Mouse (Mus musculus): ENCODE results near the gene Ilf3. TPM values are rescaled to one million over a fixed set of nuclear protein-coding genes. Genes with fewer than 3 reads are reported as not detected.

The Ilf3 gene
- total RNA-seq, 2 experiments from 2014 or later = 56.5 to 59.6 TPM

GRCm38 (mm10) chr9:21435777-21436635, 68.3 kb downstream of the Ilf3 start:
- no peak for DNase-seq (ENCODE audit: low spot score in 2 of 2)

GRCm38 (mm10) chr9:21437577-21437976, 69.9 kb downstream of the Ilf3 start:
- DNase-seq (ENCODE audit: low spot score in 2 of 2) = no peak

GRCm38 (mm10) chr9:21438219-21438618, 70.5 kb downstream of the Ilf3 start:
- DNase-seq (ENCODE audit: low spot score in 2 of 2) = no peak

GRCm38 (mm10) chr9:21439456-21439855, 71.8 kb downstream of the Ilf3 start:
- DNase-seq (ENCODE audit: low spot score in 2 of 2) = no peak

- DNase-seq (ENCODE audit: low spot score in 2 of 2) = no peak
Measured at GRCm38 (mm10) chr9:21439914-21440313, 72.2 kb downstream of the Ilf3 start.

- no peak for DNase-seq (ENCODE audit: low spot score in 2 of 2)
Measured at GRCm38 (mm10) chr9:21440387-21440786, 72.7 kb downstream of the Ilf3 start.

GRCm38 (mm10) chr9:21443853-21444252, 76.2 kb downstream of the Ilf3 start:
- DNase-seq (ENCODE audit: low spot score in 2 of 2) = no peak

GRCm38 (mm10) chr9:21444574-21444973, 76.9 kb downstream of the Ilf3 start:
- no peak for DNase-seq (ENCODE audit: low spot score in 2 of 2)

GRCm38 (mm10) chr9:21445081-21445744, 77.5 kb downstream of the Ilf3 start:
- DNase-seq (ENCODE audit: low spot score in 2 of 2) = no peak

- no peak for DNase-seq (ENCODE audit: low spot score in 2 of 2)
Measured at GRCm38 (mm10) chr9:21447778-21448177, 80.1 kb downstream of the Ilf3 start.

- no peak for DNase-seq (ENCODE audit: low spot score in 2 of 2)
Measured at GRCm38 (mm10) chr9:21449710-21450109, 82.0 kb downstream of the Ilf3 start.

- no peak for DNase-seq (ENCODE audit: low spot score in 2 of 2)
Measured at GRCm38 (mm10) chr9:21450270-21450669, 82.6 kb downstream of the Ilf3 start.

GRCm38 (mm10) chr9:21451391-21451790, 83.7 kb downstream of the Ilf3 start:
- DNase-seq (ENCODE audit: low spot score in 2 of 2) = no peak

GRCm38 (mm10) chr9:21451870-21452269, 84.2 kb downstream of the Ilf3 start:
- DNase-seq (ENCODE audit: low spot score in 2 of 2) = no peak

- DNase-seq (ENCODE audit: low spot score in 2 of 2) = no peak
Measured at GRCm38 (mm10) chr9:21453003-21453402, 85.3 kb downstream of the Ilf3 start.

- no peak for DNase-seq (ENCODE audit: low spot score in 2 of 2)
Measured at GRCm38 (mm10) chr9:21453459-21453858, 85.8 kb downstream of the Ilf3 start.

- no peak for DNase-seq (ENCODE audit: low spot score in 2 of 2)
Measured at GRCm38 (mm10) chr9:21454556-21454955, 86.9 kb downstream of the Ilf3 start.

Other genes starting within 250 kb of the Ilf3 start
- gene Tyk2, start 236.6 kb upstream of the Ilf3 start, total RNA-seq (2021) = 10 to 100 TPM; 14.0 to 14.5 TPM
- gene Cdc37, start 217.9 kb upstream of the Ilf3 start, total RNA-seq (2021) = 100 to 1,000 TPM; 175 to 181 TPM
- gene Pde4a, start 202.2 kb upstream of the Ilf3 start, total RNA-seq (2021) = 10 to 100 TPM in 1 of 2 experiments, 1 to 10 TPM in 1; 6.2 to 13.3 TPM
- gene Keap1, start 128.5 kb upstream of the Ilf3 start, total RNA-seq (2021) = 10 to 100 TPM; 44.9 to 51.2 TPM
- gene S1pr5, start 119.4 kb upstream of the Ilf3 start, total RNA-seq (2021) = 1 to 10 TPM in 1 of 2 experiments, under 1 TPM in 1; 0.50 to 1.0 TPM
- 10 to 100 TPM; 39.9 to 52.6 TPM for gene Atg4d, start 102.6 kb upstream of the Ilf3 start, total RNA-seq (2021)
- gene Kri1, start 79.9 kb upstream of the Ilf3 start, total RNA-seq (2021) = 10 to 100 TPM; 31.1 to 34.9 TPM
- 10 to 100 TPM in 1 of 2 experiments, 1 to 10 TPM in 1; 9.1 to 11.8 TPM for gene Cdkn2d, start 76.5 kb upstream of the Ilf3 start, total RNA-seq (2021)
- gene Ap1m2, start 55.5 kb upstream of the Ilf3 start, total RNA-seq (2021) = not detected
- gene Slc44a2, start 47.2 kb upstream of the Ilf3 start, total RNA-seq (2021) = 10 to 100 TPM; 36.3 to 48.3 TPM
- 10 to 100 TPM; 15.6 to 18.5 TPM for gene Qtrt1, start 44.0 kb downstream of the Ilf3 start, total RNA-seq (2021)
- gene Dnm2, start 57.0 kb downstream of the Ilf3 start, total RNA-seq (2021) = 100 to 1,000 TPM in 1 of 2 experiments, 10 to 100 TPM in 1; 88.5 to 112 TPM
- gene Tmed1, start 142.4 kb downstream of the Ilf3 start, total RNA-seq (2021) = 10 to 100 TPM; 25.6 to 28.8 TPM
- gene AB124611, start 158.3 kb downstream of the Ilf3 start, total RNA-seq (2021) = 1 to 10 TPM; 1.5 to 4.3 TPM
- gene Carm1, start 179.0 kb downstream of the Ilf3 start, total RNA-seq (2021) = 10 to 100 TPM; 40.4 to 43.3 TPM
- 10 to 100 TPM; 51.4 to 64.4 TPM for gene Timm29, start 224.9 kb downstream of the Ilf3 start, total RNA-seq (2021)
- 10 to 100 TPM; 20.1 to 24.1 TPM for gene Yipf2, start 225.0 kb downstream of the Ilf3 start, total RNA-seq (2021)
- gene Smarca4, start 248.3 kb downstream of the Ilf3 start, total RNA-seq (2021) = 10 to 100 TPM; 63.3 to 81.0 TPM